Mouse (Mus musculus) small intestine, adult 2 months (tissue): ENCODE measurements around the gene Rell1.

Experiments used
- CTCF ChIP-seq: fragments of 200-500 bp; IDR thresholded peaks from 2 replicates; pipeline ENCODE4 v1.5.1; 2012; ENCODE audit warnings: low read depth, mild to moderate bottlenecking, control low read depth, inconsistent platforms, low read length, moderate library complexity, mixed read lengths; ENCODE audit not compliant: insufficient replicate concordance, insufficient read length; ENCODE audit errors: extremely low read depth
- POLR2A ChIP-seq: fragments of 200-500 bp; IDR thresholded peaks from 2 replicates; pipeline ENCODE4 v1.6.1; 2012; ENCODE audit warnings: low read depth, mild to moderate bottlenecking, control low read depth, inconsistent platforms, low read length, moderate library complexity

DNA sequence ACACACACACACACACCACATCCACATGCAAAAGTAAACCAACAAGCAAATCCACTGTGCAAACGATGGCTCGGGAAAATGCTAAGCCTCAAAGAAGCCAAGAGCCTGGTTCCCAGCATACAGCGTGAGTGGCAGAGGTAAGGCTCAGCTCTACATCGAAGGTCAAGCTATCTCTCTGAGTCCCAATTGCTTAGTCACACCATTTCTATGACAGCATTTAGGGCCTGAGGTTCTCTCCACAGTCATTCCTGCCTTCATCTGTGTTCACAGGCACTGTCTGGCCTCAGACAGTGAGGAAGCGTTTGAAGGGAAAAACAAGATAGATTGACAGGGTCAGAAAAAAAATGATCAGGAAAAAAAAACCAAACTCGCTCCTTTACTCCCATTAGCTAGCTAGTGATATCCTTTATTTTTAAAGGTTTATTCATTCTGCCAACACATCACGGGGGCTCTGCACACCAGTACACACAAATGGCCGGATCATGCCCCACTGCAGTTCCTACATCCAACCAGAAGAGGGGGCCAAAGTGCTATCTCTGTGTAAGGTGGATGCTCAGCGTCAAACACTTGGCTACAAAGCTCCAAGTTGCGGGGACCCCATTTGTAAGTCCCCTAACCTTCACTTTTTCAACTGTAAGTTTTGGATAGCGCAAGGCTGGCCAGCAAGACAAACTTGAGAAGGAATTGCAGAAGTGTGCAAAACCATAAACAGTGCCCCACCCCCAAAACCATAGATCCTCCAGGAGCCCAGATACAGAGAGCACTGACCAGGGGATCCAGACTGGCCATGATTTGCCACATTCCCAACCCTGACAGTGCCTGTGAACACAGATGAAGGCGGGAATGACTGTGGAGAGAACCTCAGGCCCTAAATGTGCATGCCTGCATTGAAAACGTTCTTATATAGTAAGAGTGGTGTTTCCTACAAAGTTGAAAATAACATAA lies 62.3 kb downstream of the Rell1 start:
- TF ChIP-seq CTCF (peak; percentile 98; the same call in 1 of the 2 replicates), POLR2A (no peak)
